In genomic region chr13:59881989-59882784, GRCm38 (mm10) we compare ENCODE assay signal across 9 mouse cellular contexts. TPM values are rescaled to one million over a fixed set of nuclear protein-coding genes. Genes with fewer than 3 reads are reported as not detected.
DNase-seq lines count a peak whose midpoint lies in the region; ATAC-seq lines count a peak whose summit lies in the region.
"Had no signal": no experiment of that assay in that cellular context is flagged by ENCODE, and none has a peak within 500 bp of the region (broad histone marks: within the 10 kb centered on the region; RNA-seq: fewer than 3 reads in every experiment).

No protein-coding gene starts in this region.

- ATAC-seq in hindbrain, embryonic 11.5 days (ENCODE audit: low FRiP score): peak; percentile 49; the same call in 1 of the 2 replicates
- peak; percentile 46; the same call in 1 of the 2 replicates for ATAC-seq in limb, embryonic 13.5 days (ENCODE audit: low FRiP score, low read depth)

- H3K4me2 ChIP-seq in hindbrain, embryonic 11.5 days (replicated peaks; ENCODE audit: low read depth, low read length): no peak overlapping the region
- peak overlapping the region; percentile 39 for H3K4me2 ChIP-seq in limb, embryonic 13.5 days (replicated peaks)

- H3K4me1 ChIP-seq in hindbrain, embryonic 11.5 days (replicated peaks; ENCODE audit: control insufficient read depth, insufficient read depth, low read length): 0 out of 2 replicates have a peak, but pooled peaks cover 2% of the 10 kb centered on the region
- peaks cover 50% of the 10 kb centered on the region for H3K4me1 ChIP-seq in limb, embryonic 13.5 days

- no peaks in the 10 kb centered on the region for H3K36me3 ChIP-seq in hindbrain, embryonic 11.5 days (ENCODE audit: control insufficient read depth, insufficient read depth, low read length)
- H3K36me3 ChIP-seq in limb, embryonic 13.5 days: no peaks in the 10 kb centered on the region

- no peaks in the 10 kb centered on the region for H3K27me3 ChIP-seq in hindbrain, embryonic 11.5 days (ENCODE audit: control insufficient read depth, insufficient read depth, low read length)
- H3K27me3 ChIP-seq in limb, embryonic 13.5 days: no peaks in the 10 kb centered on the region

- H3K9ac ChIP-seq in hindbrain, embryonic 11.5 days (ENCODE audit: low read depth, low read length): no peak overlapping the region
- no peak overlapping the region for H3K9ac ChIP-seq in limb, embryonic 13.5 days

- no peak overlapping the region for H3K27ac ChIP-seq in hindbrain, embryonic 11.5 days (ENCODE audit: low read depth, low read length)
- peak overlapping the region; percentile 85 for H3K27ac ChIP-seq in limb, embryonic 13.5 days

- 24% methylated on average over 14 of the region's 19 CpGs for WGBS in hindbrain, embryonic 11.5 days
- 23% methylated on average over 15 of the region's 19 CpGs for WGBS in limb, embryonic 13.5 days

- no peaks in the 10 kb centered on the region for H3K9me3 ChIP-seq in hindbrain, embryonic 11.5 days (ENCODE audit: control insufficient read depth, low read length)
- H3K9me3 ChIP-seq in limb, embryonic 13.5 days: peaks cover 10% of the 10 kb centered on the region; the same call in 1 of the 2 replicates

- DNase-seq in embryo, embryonic 10 days (ENCODE audit: low spot score): peak; percentile 27
- DNase-seq in embryo, embryonic 11 days: no peak
- DNase-seq in adrenal gland, adult 8-10 months: peak; percentile 52
- no peak for DNase-seq in hindbrain, embryonic 11.5 days (ENCODE audit: low spot score)
- no peak for DNase-seq in layer of hippocampus, adult 11-12 months (ENCODE audit: low spot score)
- no peak for DNase-seq in right cerebral cortex, postnatal 36 days (ENCODE audit: low spot score in 2 of 2)
- DNase-seq in left cerebral cortex, adult 18-20 months (ENCODE audit: low spot score in 2 of 2): no peak
- DNase-seq: thymus, postnatal 25 days had no signal

- no peak overlapping the region for H3K4me3 ChIP-seq in hindbrain, embryonic 11.5 days (ENCODE audit: low read depth, low read length)
- H3K4me3 ChIP-seq in limb, embryonic 13.5 days: no peak overlapping the region

RNA-seq across cellular contexts. Expression of gene Tut7, which starts 59.2 kb away (rescaled TPM):
- total RNA-seq in adrenal gland, adult 8-10 months (2022): 10 to 100 TPM; 68.7 to 86.7 (median 74.9) TPM
- 49.1 and 50.8 TPM in 2 replicates for polyA plus RNA-seq in hindbrain, embryonic 11.5 days (2014; fragmentation: Nextera tagmentation; extraction: Ambion mirVana)
- 56.4 and 57.4 TPM in 2 replicates for polyA plus RNA-seq in limb, embryonic 13.5 days (2015; fragmentation: Nextera tagmentation; extraction: Ambion mirVana)
- 10 to 100 TPM; 53.5 to 60.4 TPM for total RNA-seq in left cerebral cortex, adult 18-20 months (2021)

Comparison
In these comparisons a context has a peak if more than half of its experiments do, and no peak if none do; other contexts are left out.
1. DNase-seq: peak in embryo, embryonic 10 days (single experiment) and adrenal gland, adult 8-10 months (single experiment); none in embryo, embryonic 11 days (single experiment), hindbrain, embryonic 11.5 days (single experiment), layer of hippocampus, adult 11-12 months (single experiment), right cerebral cortex, postnatal 36 days (0 of 2) and left cerebral cortex, adult 18-20 months (0 of 2).